Mouse (Mus musculus) right cerebral cortex, postnatal 25 days (tissue): ENCODE results near the gene Pax5.
"Not testable (repeated sequence)": the region's sequence is repeated elsewhere in the genome, so short reads cannot be mapped to it uniquely, and the experiment has no call there.

Experiments used
- DNase-seq: peaks from one replicate; pipeline ENCODE4 v3.0.0; 2022

Pax5 gene

GRCm38 (mm10) chr4:44709740-44710700 is at the start of gene Pax5:
TSS of gene Pax5 (minus strand) at chr4:44710487.
- no peak for DNase-seq

GRCm38 (mm10) chr4:44757131-44757530 is 46.8 kb upstream of the Pax5 start:
- not testable (repeated sequence) for DNase-seq

GRCm38 (mm10) chr4:44756134-44756951 is 46.1 kb upstream of the Pax5 start:
- DNase-seq, result peak; percentile 91

GRCm38 (mm10) chr4:44755553-44756133 is 45.4 kb upstream of the Pax5 start, which contains the start of gene Zcchc7:
TSS of gene Zcchc7 (plus strand) at chr4:44755877.
- DNase-seq, result no peak

- DNase-seq, result no peak
Observed at GRCm38 (mm10) chr4:44740471-44740870, 30.2 kb upstream of the Pax5 start.

- DNase-seq, result no peak
Observed at GRCm38 (mm10) chr4:44721237-44721636, 10.9 kb upstream of the Pax5 start.

GRCm38 (mm10) chr4:44720046-44720445 is 9.8 kb upstream of the Pax5 start:
- DNase-seq, result no peak

- DNase-seq, result no peak
Observed at GRCm38 (mm10) chr4:44717676-44718075, 7.4 kb upstream of the Pax5 start.

- no peak for DNase-seq
Observed at GRCm38 (mm10) chr4:44716391-44716790, 6.1 kb upstream of the Pax5 start.

GRCm38 (mm10) chr4:44715621-44716160 is 5.4 kb upstream of the Pax5 start:
- DNase-seq, result no peak

GRCm38 (mm10) chr4:44714111-44714621 is 3.9 kb upstream of the Pax5 start:
- DNase-seq, result no peak

GRCm38 (mm10) chr4:44713554-44714051 is 3.3 kb upstream of the Pax5 start:
- DNase-seq, result no peak

- peak; percentile 20 for DNase-seq
Observed at GRCm38 (mm10) chr4:44712786-44713553, 2.7 kb upstream of the Pax5 start.

- DNase-seq, result no peak
Observed at GRCm38 (mm10) chr4:44712051-44712700, 1.9 kb upstream of the Pax5 start.

GRCm38 (mm10) chr4:44711136-44711900 is 1.0 kb upstream of the Pax5 start:
- DNase-seq, result no peak

- no peak for DNase-seq
Observed at GRCm38 (mm10) chr4:44710701-44711097, 412 bp upstream of the Pax5 start.

- no peak for DNase-seq
Observed at GRCm38 (mm10) chr4:44709091-44709695, 1.1 kb downstream of the Pax5 start.

- no peak for DNase-seq
Observed at GRCm38 (mm10) chr4:44708311-44708710, 2.0 kb downstream of the Pax5 start.

- DNase-seq, result no peak
Observed at GRCm38 (mm10) chr4:44706865-44707264, 3.4 kb downstream of the Pax5 start.

- DNase-seq, result no peak
Observed at GRCm38 (mm10) chr4:44705967-44706366, 4.3 kb downstream of the Pax5 start.
